23 mouse cellular contexts compared by ENCODE assay signal in genomic region chr19:43528056-43528587, GRCm38 (mm10).
"Had no signal": no experiment of that assay in that cellular context is flagged by ENCODE, and none has a peak within 500 bp of the region (broad histone marks: within the 10 kb centered on the region; RNA-seq: fewer than 3 reads in every experiment).

No protein-coding gene starts in this region.

- DNase-seq: kidney, postnatal 25 days; layer of hippocampus, adult 9-11 months; liver; lung, adult 18-20 months; lung, postnatal 10 days; lung, postnatal 36 days; retina, postnatal 1 day; right cerebral cortex, postnatal 25 days; thymus, adult 18-20 months; thymus, postnatal 14 days; thymus, postnatal 4 days had no signal

- H3K4me3 ChIP-seq: layer of hippocampus, adult 2 months; limb, embryonic 10.5 days; limb, embryonic 13.5 days; liver, embryonic 12.5 days; liver, embryonic 15.5 days; lung, embryonic 15.5 days; megakaryocyte, embryonic 14.5 days; midbrain, embryonic 10.5 days; midbrain, embryonic 13.5 days; myocyte; neural tube, embryonic 13.5 days had no signal

- H3K27ac ChIP-seq: layer of hippocampus, adult 2 months; limb, embryonic 10.5 days; limb, embryonic 13.5 days; liver, embryonic 12.5 days; liver, embryonic 15.5 days; lung, embryonic 15.5 days; midbrain, embryonic 10.5 days; midbrain, embryonic 13.5 days; neural tube, embryonic 13.5 days had no signal

- ATAC-seq: liver, embryonic 12.5 days; midbrain, embryonic 13.5 days; midbrain, embryonic 16.5 days had no signal

- H3K27me3 ChIP-seq: limb, embryonic 13.5 days; megakaryocyte, embryonic 14.5 days had no signal

- H3K4me2 ChIP-seq: limb, embryonic 13.5 days; liver, embryonic 12.5 days; liver, embryonic 15.5 days; lung, embryonic 15.5 days; midbrain, embryonic 13.5 days; neural tube, embryonic 13.5 days had no signal

- H3K36me3 ChIP-seq: limb, embryonic 10.5 days; limb, embryonic 13.5 days; liver, embryonic 12.5 days; liver, embryonic 15.5 days; lung, embryonic 15.5 days; midbrain, embryonic 10.5 days; midbrain, embryonic 13.5 days; neural tube, embryonic 13.5 days had no signal

- H3K9ac ChIP-seq: limb, embryonic 13.5 days; liver, embryonic 12.5 days; liver, embryonic 15.5 days; lung, embryonic 15.5 days; midbrain, embryonic 13.5 days; neural tube, embryonic 13.5 days had no signal

- H3K9me3 ChIP-seq: limb, embryonic 10.5 days; limb, embryonic 13.5 days; liver, embryonic 12.5 days; liver, embryonic 15.5 days; lung, embryonic 15.5 days; megakaryocyte, embryonic 14.5 days; midbrain, embryonic 10.5 days; midbrain, embryonic 13.5 days; neural tube, embryonic 13.5 days had no signal
